Mouse (Mus musculus) CH12.LX (cell line): Measurements from ENCODE around the gene Pcgf1.

Experiments
- CTCF ChIP-seq, 2 experiments: IDR thresholded peaks in 1 of 2; conservative IDR thresholded peaks in 1 of 2; 2 replicates each; pipeline ENCODE4 v1.5.1; 2011 to 2012; ENCODE audit warnings: low read depth in 2 of 2, low read length in 2 of 2, improper control_type of control experiment in 1 of 2, inconsistent platforms in 1 of 2, mild to moderate bottlenecking in 1 of 2, moderate library complexity in 1 of 2
- EP300 ChIP-seq: IDR thresholded peaks from 2 replicates; pipeline ENCODE4 v1.6.1; 2011; ENCODE audit warnings: low read length, improper control_type of control experiment
- JUND ChIP-seq: conservative IDR thresholded peaks from 2 replicates; pipeline ENCODE4 v1.6.1; 2011; ENCODE audit warnings: low read depth, low read length, improper control_type of control experiment
- KAT2A ChIP-seq: IDR thresholded peaks from 2 replicates; pipeline ENCODE4 v1.6.1; 2012; ENCODE audit warnings: low read length, improper control_type of control experiment, inconsistent platforms; ENCODE audit not compliant: insufficient replicate concordance
- MYC ChIP-seq: IDR thresholded peaks from 2 replicates; pipeline ENCODE4 v1.6.1; 2011; ENCODE audit warnings: low read depth, mild to moderate bottlenecking, improper control_type of control experiment, low read length
- POLR2A ChIP-seq: IDR thresholded peaks from 2 replicates; pipeline ENCODE4 v1.6.1; 2011; ENCODE audit warnings: low read depth, mild to moderate bottlenecking, improper control_type of control experiment, low read length
- RAD21 ChIP-seq: IDR thresholded peaks from 2 replicates; pipeline ENCODE4 v1.6.1; 2011; ENCODE audit warnings: low read depth, mild to moderate bottlenecking, low read length, improper control_type of control experiment, moderate library complexity
- USF2 ChIP-seq: conservative IDR thresholded peaks from 2 replicates; pipeline ENCODE4 v1.6.1; 2011; ENCODE audit warnings: low read depth, low read length, improper control_type of control experiment
- ZMIZ1 ChIP-seq: IDR thresholded peaks from 2 replicates; pipeline ENCODE4 v1.6.1; 2012; ENCODE audit warnings: low read depth, mild to moderate bottlenecking, inconsistent platforms, low read length, improper control_type of control experiment

GRCm38 (mm10) chr6:83119734-83120051 lies 42.0 kb downstream of the Pcgf1 start:
- no peak for TF ChIP-seq RAD21
- TF ChIP-seq ZMIZ1: no peak
- no peak for TF ChIP-seq EP300
- TF ChIP-seq CTCF (conservative IDR thresholded peaks at IDR 0.05 in 1 of 2, IDR thresholded peaks at IDR 0.05 in 1 of 2; ENCODE audit: low read depth in 2 of 2, low read length in 2 of 2): no peak
- no peak for TF ChIP-seq USF2
- no peak; the same call in 1 of the 2 replicates for TF ChIP-seq POLR2A
- TF ChIP-seq KAT2A: no peak
- TF ChIP-seq JUND: no peak
- TF ChIP-seq MYC: no peak
